In the genomic region with DNA sequence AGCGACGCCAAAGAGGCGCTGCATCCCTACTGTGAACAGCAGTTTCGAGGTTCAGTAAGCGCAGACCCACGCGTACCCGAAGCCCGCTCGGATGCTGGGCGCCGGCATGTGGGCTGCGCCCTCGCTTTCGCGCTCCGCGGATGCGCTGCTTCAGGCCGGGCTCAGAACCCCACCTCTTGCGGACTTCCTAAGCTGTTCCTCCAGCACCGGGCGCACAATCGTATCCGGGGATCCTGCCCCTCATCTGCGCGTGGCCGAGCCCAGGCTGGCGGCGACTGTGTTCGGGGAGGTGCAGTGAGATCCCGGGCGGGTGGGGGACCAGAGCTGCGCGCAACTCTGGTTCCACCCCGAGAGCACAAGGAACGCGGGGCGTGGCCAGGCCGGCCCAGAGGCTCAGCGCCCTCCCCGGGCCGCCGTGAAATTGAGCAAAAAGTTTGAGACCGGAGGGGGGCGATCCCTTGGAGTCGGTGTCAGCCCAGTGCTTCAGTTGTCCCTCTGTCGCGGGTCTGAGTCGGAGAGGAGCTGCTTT, we compare ENCODE assay signal across 8 mouse cellular contexts. TPM values are rescaled to one million over a fixed set of nuclear protein-coding genes. Genes with fewer than 3 reads are reported as not detected.
DNase-seq lines count a peak whose midpoint lies in the region; ATAC-seq and TF ChIP-seq lines count a peak whose summit lies in the region.

No protein-coding gene starts in this region.

- TF ChIP-seq CTCF in midbrain, postnatal 0 days (IDR thresholded peaks at IDR 0.05): no peak

- ATAC-seq in hindbrain, embryonic 16.5 days: peak; percentile 28; the same call in 1 of the 2 replicates
- peak; percentile 57 for ATAC-seq in liver, embryonic 11.5 days (replicated peaks; ENCODE audit: low FRiP score)
- no peak for ATAC-seq in midbrain, postnatal 0 days (ENCODE audit: low FRiP score)

- peak; percentile 49 to 54 for DNase-seq in frontal cortex, postnatal 36 days (ENCODE audit: low spot score in 2 of 2)
- no peak for DNase-seq in frontal cortex, postnatal 25 days (ENCODE audit: low spot score in 2 of 2)
- DNase-seq in cerebellum, postnatal 25 days: peak; percentile 73 to 80
- peak; percentile 78 for DNase-seq in gastrocnemius, postnatal 10 days
- DNase-seq in liver, embryonic 11.5 days (ENCODE audit: low spot score): peak; percentile 76
- DNase-seq in midbrain, postnatal 0 days (ENCODE audit: low spot score): no peak
- DNase-seq in thymus, postnatal 14 days: peak; percentile 47

- H3K36me3 ChIP-seq in hindbrain, embryonic 16.5 days (ENCODE audit: control insufficient read depth, insufficient read depth, low read length): peaks cover under 1% of the 10 kb centered on the region; the same call in 1 of the 2 replicates
- H3K36me3 ChIP-seq in liver, embryonic 11.5 days (ENCODE audit: control insufficient read depth, insufficient read depth, low read length): no peaks in the 10 kb centered on the region
- peaks cover 9% of the 10 kb centered on the region for H3K36me3 ChIP-seq in midbrain, postnatal 0 days (ENCODE audit: insufficient read depth, low read length)

- no peak overlapping the region; the same call in 1 of the 2 replicates for H3K27ac ChIP-seq in hindbrain, embryonic 16.5 days (ENCODE audit: low read depth, low read length)
- H3K27ac ChIP-seq in liver, embryonic 11.5 days (ENCODE audit: low read depth, low read length): peak overlapping the region; percentile 91
- no peak overlapping the region for H3K27ac ChIP-seq in midbrain, postnatal 0 days (ENCODE audit: low read depth, low read length)

- peaks cover 36% of the 10 kb centered on the region for H3K27me3 ChIP-seq in hindbrain, embryonic 16.5 days (replicated peaks; ENCODE audit: control insufficient read depth, insufficient read depth, low read length)
- peaks cover 42% of the 10 kb centered on the region for H3K27me3 ChIP-seq in liver, embryonic 11.5 days (replicated peaks; ENCODE audit: control insufficient read depth, insufficient read depth, low read length)
- peaks cover 27% of the 10 kb centered on the region for H3K27me3 ChIP-seq in midbrain, postnatal 0 days (ENCODE audit: insufficient read depth, low read length)

- peak overlapping the region; percentile 93 for H3K4me2 ChIP-seq in hindbrain, embryonic 16.5 days (ENCODE audit: low read length)
- peak overlapping the region; percentile 99 for H3K4me2 ChIP-seq in liver, embryonic 11.5 days
- H3K4me2 ChIP-seq in midbrain, postnatal 0 days (ENCODE audit: low read depth, low read length, poor library complexity, severe bottlenecking): peak overlapping the region; percentile 84

- peaks cover 34% of the 10 kb centered on the region for H3K4me1 ChIP-seq in hindbrain, embryonic 16.5 days (ENCODE audit: control insufficient read depth, insufficient read depth, low read depth, low read length)
- H3K4me1 ChIP-seq in liver, embryonic 11.5 days (replicated peaks; ENCODE audit: control insufficient read depth, insufficient read depth, low read length): peaks cover 57% of the 10 kb centered on the region
- peaks cover 13% of the 10 kb centered on the region for H3K4me1 ChIP-seq in midbrain, postnatal 0 days (ENCODE audit: insufficient read depth, low read length)

- H3K4me3 ChIP-seq in hindbrain, embryonic 16.5 days (ENCODE audit: low read length): peak overlapping the region; percentile 50
- H3K4me3 ChIP-seq in liver, embryonic 11.5 days (ENCODE audit: low read depth, low read length): peak overlapping the region; percentile 72
- peak overlapping the region; percentile 39 for H3K4me3 ChIP-seq in midbrain, postnatal 0 days (ENCODE audit: low read depth, low read length)

- WGBS in hindbrain, embryonic 16.5 days: 0% methylated on average over 47 of the region's 50 CpGs
- WGBS in liver, embryonic 11.5 days: under 1% methylated on average over 50 of the region's 50 CpGs
- 1% methylated on average over 47 of the region's 50 CpGs for WGBS in midbrain, postnatal 0 days

- no peaks in the 10 kb centered on the region for H3K9me3 ChIP-seq in hindbrain, embryonic 16.5 days (ENCODE audit: control insufficient read depth, low read length)
- H3K9me3 ChIP-seq in liver, embryonic 11.5 days (ENCODE audit: control insufficient read depth, low read length): no peaks in the 10 kb centered on the region
- H3K9me3 ChIP-seq in midbrain, postnatal 0 days (ENCODE audit: low read length): no peaks in the 10 kb centered on the region

- H3K9ac ChIP-seq in hindbrain, embryonic 16.5 days (ENCODE audit: low read depth, low read length): peak overlapping the region; percentile 60
- H3K9ac ChIP-seq in liver, embryonic 11.5 days (ENCODE audit: low read depth, low read length): peak overlapping the region; percentile 80
- 0 out of 2 replicates have a peak overlapping the region, but pooled peaks have one; percentile 39 for H3K9ac ChIP-seq in midbrain, postnatal 0 days (replicated peaks; ENCODE audit: low read length, poor library complexity, severe bottlenecking)

RNA-seq across cellular contexts. Expression of a gene that starts 2.1 kb away (rescaled TPM):
- 1 to 10 TPM; 3.7 to 4.0 TPM for total RNA-seq in gastrocnemius, postnatal 10 days (2021)
- 10.7 and 13.9 TPM in 2 replicates for polyA plus RNA-seq in hindbrain, embryonic 16.5 days (2015; fragmentation: Nextera tagmentation; extraction: Ambion mirVana)
- 39.0 and 44.1 TPM in 2 replicates for polyA plus RNA-seq in liver, embryonic 11.5 days (2014; fragmentation: Nextera tagmentation; extraction: Ambion mirVana)
- total RNA-seq in midbrain, postnatal 0 days (2014; rRNA removed): 12.2 and 12.4 TPM in 2 replicates
- 9.3 and 13.8 TPM in 2 replicates for polyA plus RNA-seq in midbrain, postnatal 0 days (2015; fragmentation: Nextera tagmentation; extraction: Ambion mirVana)

RNA-seq across cellular contexts. Expression of a gene that starts 38.9 kb away (rescaled TPM):
- 10 to 100 TPM; 34.8 to 35.4 TPM for total RNA-seq in gastrocnemius, postnatal 10 days (2021)
- 181 and 190 TPM in 2 replicates for polyA plus RNA-seq in hindbrain, embryonic 16.5 days (2015; fragmentation: Nextera tagmentation; extraction: Ambion mirVana)
- polyA plus RNA-seq in liver, embryonic 11.5 days (2014; fragmentation: Nextera tagmentation; extraction: Ambion mirVana): 133 and 135 TPM in 2 replicates
- total RNA-seq in midbrain, postnatal 0 days (2014; rRNA removed): 110 and 113 TPM in 2 replicates
- 156 and 157 TPM in 2 replicates for polyA plus RNA-seq in midbrain, postnatal 0 days (2015; fragmentation: Nextera tagmentation; extraction: Ambion mirVana)

RNA-seq across cellular contexts. Expression of a gene that starts 48.4 kb away (rescaled TPM):
- total RNA-seq in gastrocnemius, postnatal 10 days (2021): 10 to 100 TPM; 20.7 to 24.9 TPM
- 16.4 and 16.6 TPM in 2 replicates for polyA plus RNA-seq in hindbrain, embryonic 16.5 days (2015; fragmentation: Nextera tagmentation; extraction: Ambion mirVana)
- polyA plus RNA-seq in liver, embryonic 11.5 days (2014; fragmentation: Nextera tagmentation; extraction: Ambion mirVana): 13.5 and 13.9 TPM in 2 replicates
- total RNA-seq in midbrain, postnatal 0 days (2014; rRNA removed): 109 and 112 TPM in 2 replicates
- 35.2 and 35.7 TPM in 2 replicates for polyA plus RNA-seq in midbrain, postnatal 0 days (2015; fragmentation: Nextera tagmentation; extraction: Ambion mirVana)

RNA-seq across cellular contexts. Expression of a gene that starts 53.4 kb away (rescaled TPM):
- not detected for total RNA-seq in gastrocnemius, postnatal 10 days (2021)
- polyA plus RNA-seq in hindbrain, embryonic 16.5 days (2015; fragmentation: Nextera tagmentation; extraction: Ambion mirVana): 0.51 and 0.55 TPM in 2 replicates
- not detected in 2 replicates for polyA plus RNA-seq in liver, embryonic 11.5 days (2014; fragmentation: Nextera tagmentation; extraction: Ambion mirVana)
- total RNA-seq in midbrain, postnatal 0 days (2014; rRNA removed): 0.52 and 0.82 TPM in 2 replicates
- polyA plus RNA-seq in midbrain, postnatal 0 days (2015; fragmentation: Nextera tagmentation; extraction: Ambion mirVana): 0.90 and 0.94 TPM in 2 replicates

Comparison
In these comparisons a context has a peak if more than half of its experiments do, and no peak if none do; other contexts are left out.
1. DNase-seq: peak in frontal cortex, postnatal 36 days (2 of 2), cerebellum, postnatal 25 days (2 of 2), gastrocnemius, postnatal 10 days (single experiment), liver, embryonic 11.5 days (single experiment) and thymus, postnatal 14 days (single experiment); none in frontal cortex, postnatal 25 days (0 of 2) and midbrain, postnatal 0 days (single experiment).
2. Peak in every context shown above with its lines, with median percentiles within 50 percentile points of each other: H3K4me2 ChIP-seq, H3K4me3 ChIP-seq and H3K9ac ChIP-seq.